Mouse (Mus musculus) inflammation-experienced regulatory T-cells, adult 6 months (primary cell): Measurements from ENCODE around the gene Dirc2. TPM values are rescaled to one million over a fixed set of nuclear protein-coding genes. Genes with fewer than 3 reads are reported as not detected.

Source experiments
- ATAC-seq: one replicate; pipeline ENCODE4 v1.8.0; 2017
- polyA plus RNA-seq, 3 experiments: library from polyadenylated mRNA; unstranded; fragments of 100-300 nt; shearing (Covaris generic); gene quantifications; one replicate each; pipeline ENCODE4 v1.2.1; 2017

The Dirc2 gene
- polyA plus RNA-seq: 1 to 10 TPM; 1.4 to 4.9 (median 1.9) TPM

- ATAC-seq: peak; percentile 18
Measured at GRCm38 (mm10) chr16:35768785-35769642, at the start of gene Dirc2. TSS of gene Dirc2 (minus strand) at chr16:35769356.

DNA sequence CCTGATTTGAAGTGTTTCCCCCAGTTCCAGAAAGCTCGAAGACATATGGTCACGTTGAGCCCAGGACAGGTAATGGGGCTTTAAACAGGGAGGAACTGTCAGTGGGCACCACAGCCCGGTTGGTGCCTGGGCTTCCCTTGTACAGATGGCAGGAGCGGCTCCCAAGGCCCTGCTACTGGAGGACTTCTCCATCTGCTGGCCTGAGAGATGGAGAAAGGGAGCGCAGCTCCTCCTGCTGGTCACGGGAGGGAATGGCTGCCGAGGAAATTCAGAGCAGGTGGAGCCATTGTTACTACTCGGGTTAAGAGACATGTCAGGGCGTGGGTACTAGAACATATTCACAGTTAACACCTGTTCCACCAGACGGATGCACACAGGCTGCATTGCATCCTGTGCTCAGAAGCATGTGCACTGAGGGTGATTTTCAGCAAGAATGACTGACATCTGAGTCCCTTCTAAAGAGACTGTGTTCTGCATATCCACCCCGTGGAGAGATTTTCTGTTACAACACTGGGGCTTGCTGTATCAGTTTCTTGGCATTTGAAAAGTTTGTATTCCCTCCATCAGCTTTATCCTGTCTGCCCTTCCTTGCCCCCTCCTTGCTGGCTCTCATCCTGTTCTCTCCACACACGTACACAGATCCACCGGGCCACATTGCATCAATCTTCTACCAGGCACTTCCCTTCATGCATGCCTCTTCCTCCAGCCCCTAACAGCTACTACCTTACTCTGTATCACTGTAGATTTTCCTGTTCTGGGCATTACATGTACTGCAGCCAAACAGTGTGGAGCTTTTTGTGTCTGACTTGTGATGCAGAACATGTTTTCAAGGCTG, 48.3 kb upstream of the Dirc2 start:
- peak; percentile 80 for ATAC-seq

DNA sequence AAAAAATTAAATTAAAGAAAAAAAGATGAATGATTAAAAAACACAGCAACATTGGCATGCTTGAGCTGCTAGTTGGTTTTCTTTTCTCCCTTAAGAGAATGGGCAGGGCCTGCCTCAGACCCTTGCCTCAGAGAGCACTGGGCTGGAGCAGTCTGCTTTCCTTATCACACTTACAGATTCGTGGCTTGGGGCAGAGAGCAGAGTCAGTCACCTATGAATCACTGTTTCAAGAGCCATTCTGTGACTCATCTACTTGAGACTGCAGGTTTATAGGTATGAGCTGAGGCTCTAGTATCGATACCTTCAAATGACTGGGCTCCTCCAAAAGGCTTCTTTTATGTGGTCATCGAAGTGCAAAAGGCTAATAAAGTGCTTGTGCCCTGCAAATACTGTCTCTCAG, 44.0 kb upstream of the Dirc2 start:
- ATAC-seq: no peak

- ATAC-seq: no peak
Measured at GRCm38 (mm10) chr16:35808838-35809237, 39.7 kb upstream of the Dirc2 start.

GRCm38 (mm10) chr16:35807663-35807992, 38.5 kb upstream of the Dirc2 start:
- ATAC-seq: no peak

GRCm38 (mm10) chr16:35806973-35807662, 38.0 kb upstream of the Dirc2 start:
- no peak for ATAC-seq

DNA sequence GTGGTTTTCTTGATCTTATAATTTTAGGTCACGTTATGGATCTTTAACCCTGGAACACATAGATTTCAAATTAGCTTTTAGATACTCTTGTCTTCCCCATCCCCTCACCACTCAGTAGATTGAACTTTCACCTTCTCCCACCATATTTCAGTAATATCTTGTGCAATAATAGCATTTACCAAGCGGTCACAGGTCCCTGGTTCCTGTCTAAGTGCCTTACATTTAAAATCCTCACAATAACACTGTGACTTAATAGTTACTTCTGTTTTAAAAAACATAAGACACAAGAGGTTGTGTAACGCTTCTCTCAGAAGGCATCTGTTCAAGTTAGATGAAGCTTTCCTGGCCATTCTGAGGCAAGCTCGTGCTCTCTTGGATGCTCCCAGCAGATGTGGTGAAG, 34.6 kb upstream of the Dirc2 start:
- no peak for ATAC-seq

GRCm38 (mm10) chr16:35802163-35802562, 33.0 kb upstream of the Dirc2 start:
- no peak for ATAC-seq

- ATAC-seq: no peak
Measured at GRCm38 (mm10) chr16:35791962-35792521, 22.9 kb upstream of the Dirc2 start.

DNA sequence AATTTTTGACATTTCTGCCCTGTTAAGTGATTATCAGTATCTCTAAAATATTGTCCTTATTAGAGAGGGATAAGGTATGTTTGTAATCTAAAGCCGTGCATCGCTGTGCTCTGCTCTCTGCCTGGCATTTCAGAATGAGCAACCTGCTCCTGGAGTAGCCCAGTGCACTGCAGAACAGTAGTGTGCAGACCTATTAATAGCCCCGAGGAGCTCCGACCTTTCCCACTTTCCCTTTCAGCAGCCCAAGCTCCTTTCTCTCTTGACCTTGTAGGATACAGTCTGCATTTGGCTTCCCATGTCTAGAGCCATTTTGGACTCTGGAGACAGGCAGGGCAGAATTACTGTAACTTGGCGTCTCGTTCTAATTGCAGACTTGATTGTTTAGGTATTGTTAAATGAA, 19.2 kb upstream of the Dirc2 start:
- ATAC-seq: no peak

- no peak for ATAC-seq
Measured at GRCm38 (mm10) chr16:35787568-35788189, 18.5 kb upstream of the Dirc2 start.

GRCm38 (mm10) chr16:35787163-35787562, 18.0 kb upstream of the Dirc2 start:
- ATAC-seq: no peak

DNA sequence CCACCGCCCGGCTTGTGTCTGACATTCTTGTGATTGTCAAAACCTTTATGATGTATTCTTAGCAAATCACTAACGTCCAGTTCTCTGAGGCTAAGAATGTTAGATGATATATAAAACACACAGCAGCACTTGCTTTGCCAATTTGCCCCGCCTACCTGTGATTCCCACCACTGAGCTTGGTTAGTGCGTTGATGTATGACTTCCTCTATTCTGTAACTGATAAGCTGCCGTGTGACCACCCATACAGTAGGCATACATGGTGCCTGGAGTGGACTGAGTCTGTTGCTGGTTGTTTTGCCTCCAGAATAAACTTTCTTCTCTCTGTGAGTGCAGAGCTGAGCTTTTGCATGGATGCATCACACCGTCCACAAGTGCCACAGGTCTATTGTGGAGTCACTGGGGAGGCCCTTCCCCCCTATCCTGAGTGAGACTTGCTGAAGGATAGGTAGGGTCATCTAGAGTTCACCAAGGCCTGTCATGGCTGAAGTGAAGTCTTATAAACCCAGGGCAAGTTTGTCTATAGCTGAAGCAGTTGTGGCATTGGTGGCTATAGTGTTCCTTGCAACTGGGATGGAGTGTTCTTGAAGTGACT, 15.1 kb upstream of the Dirc2 start:
- ATAC-seq: no peak

- ATAC-seq: no peak
Measured at GRCm38 (mm10) chr16:35783207-35783573, 14.0 kb upstream of the Dirc2 start.

GRCm38 (mm10) chr16:35782451-35783206, 13.5 kb upstream of the Dirc2 start:
- ATAC-seq: no peak

DNA sequence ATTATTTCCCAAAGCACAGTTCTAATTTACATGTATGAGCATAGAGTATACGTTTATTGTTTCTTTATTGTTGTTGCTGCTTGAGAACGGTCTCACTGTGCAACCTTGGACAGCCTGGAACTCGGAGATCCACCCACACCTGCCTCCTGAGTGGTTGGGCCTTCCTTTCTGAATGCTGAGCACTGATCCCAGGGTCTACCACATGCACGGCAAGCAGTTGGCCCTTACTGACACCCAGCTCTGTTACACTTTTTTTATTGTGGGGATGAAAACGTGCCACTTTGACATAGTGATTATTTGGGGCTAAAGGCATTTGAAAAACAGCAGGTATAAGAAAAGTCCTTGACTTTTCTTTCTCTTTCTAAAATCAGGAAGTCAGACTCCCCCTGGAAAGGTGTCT, 12.5 kb upstream of the Dirc2 start:
- ATAC-seq: no peak

DNA sequence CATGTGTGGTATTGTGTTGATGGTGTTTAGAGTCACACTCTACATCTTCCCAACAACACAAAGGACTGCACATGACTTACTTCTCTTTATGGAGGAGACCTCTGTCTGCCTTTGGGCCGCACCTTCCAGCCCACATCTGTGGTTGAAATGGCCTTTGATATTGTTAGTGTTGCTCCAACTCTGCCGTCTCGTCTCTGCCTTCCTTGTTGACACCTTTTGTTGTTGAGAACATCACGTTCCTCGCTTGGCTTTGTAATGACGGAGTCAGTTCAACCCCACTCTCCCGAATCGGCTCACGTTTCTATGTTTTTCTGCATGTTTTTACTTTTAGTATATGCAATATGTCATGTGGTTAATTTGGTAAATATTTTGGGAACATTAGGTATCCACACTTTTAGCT, 11.9 kb upstream of the Dirc2 start:
- ATAC-seq: no peak

- ATAC-seq: no peak
Measured at GRCm38 (mm10) chr16:35779681-35780080, 10.5 kb upstream of the Dirc2 start.

DNA sequence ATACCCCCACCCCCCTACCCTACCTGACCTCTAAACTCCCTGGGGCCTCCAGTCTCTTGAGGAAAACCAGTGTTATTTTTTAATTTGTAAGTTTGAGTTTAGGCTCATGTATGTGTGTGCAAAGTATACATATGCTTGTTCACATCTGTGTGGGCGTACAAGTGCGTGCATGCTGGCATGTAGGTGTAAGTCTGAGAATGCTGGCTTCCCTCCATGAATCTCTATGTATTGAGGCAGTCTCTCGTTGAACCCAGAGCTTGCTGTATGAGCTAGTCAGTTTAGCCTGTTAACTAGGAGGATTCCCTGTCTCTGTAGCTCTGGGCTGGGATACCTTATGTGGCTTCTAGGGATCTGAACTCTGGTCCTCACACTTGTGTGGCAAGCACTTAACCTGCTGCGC, 8.6 kb upstream of the Dirc2 start:
- ATAC-seq: no peak

DNA sequence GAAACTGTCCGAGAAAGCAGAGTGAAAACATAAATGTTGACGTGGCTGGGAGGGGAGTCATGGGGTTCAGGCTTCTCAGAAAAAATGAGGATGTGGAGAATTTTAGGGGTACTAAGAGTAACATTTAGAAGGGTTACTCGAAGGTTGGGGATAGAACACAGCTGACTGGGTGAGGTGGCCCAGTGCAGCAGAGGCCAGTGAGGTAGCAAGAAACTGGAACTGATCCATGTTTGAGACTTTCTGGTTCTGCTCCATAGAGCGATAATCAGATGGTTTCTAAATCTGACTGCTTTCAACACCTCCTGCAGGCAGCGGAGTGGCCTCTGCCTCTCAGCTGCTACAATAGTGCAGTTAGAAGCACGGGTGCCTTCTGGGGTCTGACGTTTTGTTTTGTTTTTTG, 7.6 kb upstream of the Dirc2 start:
- ATAC-seq: no peak

GRCm38 (mm10) chr16:35775835-35776234, 6.7 kb upstream of the Dirc2 start:
- ATAC-seq: no peak
